Mouse (Mus musculus): Measurements from ENCODE around the gene Cd101.
A peak's percentile ranks its signal among the peaks of the same experiment; 100 is the strongest.

Cd101 gene

GRCm38 (mm10) chr3:101041997-101042396 lies 12.6 kb upstream of the Cd101 start:
- DNase-seq (ENCODE audit: low read depth, low spot score), result no peak

GRCm38 (mm10) chr3:101037984-101038545 lies 8.7 kb upstream of the Cd101 start:
- no peak for DNase-seq (ENCODE audit: low read depth, low spot score)

- DNase-seq (ENCODE audit: low read depth, low spot score), result no peak
Measured at GRCm38 (mm10) chr3:101036001-101036400, 6.6 kb upstream of the Cd101 start.

- no peak for DNase-seq (ENCODE audit: low read depth, low spot score)
Measured at GRCm38 (mm10) chr3:101034509-101034908, 5.2 kb upstream of the Cd101 start.

- peak; percentile 51 for DNase-seq (ENCODE audit: low read depth, low spot score)
Measured at GRCm38 (mm10) chr3:101033644-101034043, 4.3 kb upstream of the Cd101 start.

- DNase-seq (ENCODE audit: low read depth, low spot score), result no peak
Measured at GRCm38 (mm10) chr3:101031456-101032142, 2.2 kb upstream of the Cd101 start.

GRCm38 (mm10) chr3:101030630-101031029 lies 1.3 kb upstream of the Cd101 start:
- DNase-seq (ENCODE audit: low read depth, low spot score), result peak; percentile 49

GRCm38 (mm10) chr3:101026741-101027140 lies 2.6 kb downstream of the Cd101 start:
- DNase-seq (ENCODE audit: low read depth, low spot score), result no peak

GRCm38 (mm10) chr3:101022967-101023366 lies 6.4 kb downstream of the Cd101 start:
- no peak for DNase-seq (ENCODE audit: low read depth, low spot score)

GRCm38 (mm10) chr3:101021481-101022051 lies 7.8 kb downstream of the Cd101 start:
- peak; percentile 50 for DNase-seq (ENCODE audit: low read depth, low spot score)

- DNase-seq (ENCODE audit: low read depth, low spot score), result peak; percentile 61
Measured at GRCm38 (mm10) chr3:101021073-101021472, 8.3 kb downstream of the Cd101 start.

GRCm38 (mm10) chr3:101018494-101018893 lies 10.9 kb downstream of the Cd101 start:
- no peak for DNase-seq (ENCODE audit: low read depth, low spot score)

GRCm38 (mm10) chr3:101016050-101016449 lies 13.3 kb downstream of the Cd101 start:
- no peak for DNase-seq (ENCODE audit: low read depth, low spot score)

GRCm38 (mm10) chr3:101015254-101015653 lies 14.1 kb downstream of the Cd101 start:
- DNase-seq (ENCODE audit: low read depth, low spot score), result no peak

GRCm38 (mm10) chr3:101013536-101013935 lies 15.8 kb downstream of the Cd101 start:
- DNase-seq (ENCODE audit: low read depth, low spot score), result peak; percentile 54

GRCm38 (mm10) chr3:101013005-101013404 lies 16.4 kb downstream of the Cd101 start:
- DNase-seq (ENCODE audit: low read depth, low spot score), result peak; percentile 56

- DNase-seq (ENCODE audit: low read depth, low spot score), result peak; percentile 71
Measured at GRCm38 (mm10) chr3:101012597-101012996, 16.8 kb downstream of the Cd101 start.

GRCm38 (mm10) chr3:101012131-101012571 lies 17.2 kb downstream of the Cd101 start:
- peak; percentile 76 for DNase-seq (ENCODE audit: low read depth, low spot score)

GRCm38 (mm10) chr3:101011203-101011600 lies 18.2 kb downstream of the Cd101 start:
- peak; percentile 43 for DNase-seq (ENCODE audit: low read depth, low spot score)

GRCm38 (mm10) chr3:101010589-101011202 lies 18.7 kb downstream of the Cd101 start:
- peak; percentile 78 for DNase-seq (ENCODE audit: low read depth, low spot score)

GRCm38 (mm10) chr3:101007112-101007782 lies 22.1 kb downstream of the Cd101 start:
- DNase-seq (ENCODE audit: low read depth, low spot score), result no peak

GRCm38 (mm10) chr3:101005392-101005791 lies 24.0 kb downstream of the Cd101 start:
- DNase-seq (ENCODE audit: low read depth, low spot score), result no peak

All from CD4-positive, CD25-positive, alpha-beta regulatory T cell, adult 2 months (primary cell).